Comparison of ENCODE assay signal across 29 mouse cellular contexts in the genomic region with DNA sequence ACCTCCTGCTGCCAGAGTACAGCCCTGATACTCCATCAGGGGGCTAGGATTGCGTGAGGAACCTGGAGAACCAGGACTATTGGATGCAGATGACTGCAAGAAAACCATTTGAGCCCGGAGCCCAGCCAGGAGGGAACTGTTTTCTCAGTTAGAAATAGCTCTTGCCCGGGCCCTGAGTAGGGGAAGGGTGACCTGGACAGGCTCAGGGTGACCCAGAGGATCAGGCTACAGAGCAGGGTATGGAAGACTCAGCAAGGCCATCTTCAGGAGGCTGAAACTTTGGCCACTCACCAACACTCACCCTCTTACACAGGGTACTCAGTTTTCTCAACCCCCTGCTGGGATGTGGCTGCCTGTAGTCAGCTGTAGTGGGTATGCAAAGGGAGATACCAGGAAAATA. TPM values are rescaled to one million over a fixed set of nuclear protein-coding genes. Genes with fewer than 3 reads are reported as not detected.
"Had no signal": no experiment of that assay in that cellular context is flagged by ENCODE, and none has a peak within 500 bp of the region (broad histone marks: within the 10 kb centered on the region; RNA-seq: fewer than 3 reads in every experiment).

No protein-coding gene starts in this region.

- H3K4me3 ChIP-seq: layer of hippocampus, adult 2 months; left cerebral cortex, adult 2 months; limb, embryonic 12.5 days; limb, embryonic 15.5 days; megakaryocyte, embryonic 14.5 days; midbrain, embryonic 10.5 days; midbrain, embryonic 13.5 days; neural tube, embryonic 13.5 days; stomach, embryonic 15.5 days had no signal

- H3K27ac ChIP-seq: kidney, postnatal 0 days; layer of hippocampus, adult 2 months; left cerebral cortex, adult 2 months; limb, embryonic 12.5 days; limb, embryonic 15.5 days; liver, embryonic 14.5 days; midbrain, embryonic 10.5 days; midbrain, embryonic 13.5 days; neural tube, embryonic 13.5 days; stomach, embryonic 15.5 days had no signal

- H3K4me2 ChIP-seq: limb, embryonic 12.5 days; limb, embryonic 15.5 days; liver, embryonic 11.5 days; lung, embryonic 14.5 days; midbrain, embryonic 13.5 days; neural tube, embryonic 13.5 days; stomach, embryonic 15.5 days had no signal

- H3K36me3 ChIP-seq: limb, embryonic 12.5 days; limb, embryonic 15.5 days; midbrain, embryonic 10.5 days; midbrain, embryonic 13.5 days; neural tube, embryonic 13.5 days; stomach, embryonic 15.5 days had no signal

- H3K9ac ChIP-seq: limb, embryonic 12.5 days; limb, embryonic 15.5 days; liver, embryonic 14.5 days; liver, postnatal 0 days; lung, embryonic 14.5 days; midbrain, embryonic 13.5 days; neural tube, embryonic 13.5 days; stomach, embryonic 15.5 days had no signal

- ATAC-seq: intestine, postnatal 0 days; liver, postnatal 0 days; lung, postnatal 0 days; midbrain, embryonic 13.5 days had no signal

- H3K27me3 ChIP-seq: limb, embryonic 12.5 days; limb, embryonic 15.5 days; midbrain, embryonic 13.5 days; neural tube, embryonic 13.5 days; stomach, embryonic 15.5 days had no signal

- H3K4me1 ChIP-seq: limb, embryonic 12.5 days; limb, embryonic 15.5 days; megakaryocyte, embryonic 14.5 days; midbrain, embryonic 13.5 days; neural tube, embryonic 13.5 days; stomach, embryonic 15.5 days had no signal

- DNase-seq: kidney, adult 2 months; kidney, postnatal 25 days; layer of hippocampus, adult 9-11 months; layer of hippocampus, postnatal 36 days; liver, postnatal 0 days; lung, embryonic 14.5 days; lung, postnatal 36 days; retina, postnatal 1 day; right cerebral cortex, postnatal 4 days; spleen, adult 18-20 months; thymus, postnatal 25 days had no signal

- H3K9me3 ChIP-seq: limb, embryonic 12.5 days; limb, embryonic 15.5 days; megakaryocyte, embryonic 14.5 days; midbrain, embryonic 10.5 days; midbrain, embryonic 13.5 days; neural tube, embryonic 13.5 days; stomach, embryonic 15.5 days had no signal

RNA-seq across cellular contexts. Expression of gene Cacna1s, which starts 15.0 kb away (rescaled TPM):
- total RNA-seq: neutrophil, adult 5-6 weeks had no signal
- polyA plus RNA-seq: kidney, embryonic 14.5 days; liver, embryonic 14.5 days; liver, postnatal 0 days; lung, embryonic 14.5 days; midbrain, embryonic 10.5 days had no signal

RNA-seq across cellular contexts. Expression of gene Ascl5, which starts 17.0 kb away (rescaled TPM):
- total RNA-seq: layer of hippocampus, adult 2 months; layer of hippocampus, postnatal 36 days; neutrophil, adult 5-6 weeks had no signal
- polyA plus RNA-seq: intestine, postnatal 0 days; kidney, adult 2 months; kidney, embryonic 14.5 days; kidney, postnatal 0 days; large intestine, adult 2 months; limb, embryonic 12.5 days; limb, embryonic 15.5 days; liver, embryonic 11.5 days; liver, embryonic 14.5 days; liver, postnatal 0 days; lung, embryonic 14.5 days; lung, postnatal 0 days; midbrain, embryonic 10.5 days; midbrain, embryonic 13.5 days; neural tube, embryonic 13.5 days; thymus, postnatal 0 days had no signal
